Mouse (Mus musculus) lung, postnatal 0 days (tissue): ENCODE measurements at regions not wholly inside any gene's neighbourhood (a gene's known extent, or its start where the extent isn't known, plus 50 kb on each side); places are given as distances from the start of the nearest gene placed in this dataset.

Source experiments
- ATAC-seq: fragments of 200-750 bp; cut with Nextera tagmentation; 2 replicates; pipeline ENCODE4 v1.8.0; 2017; ENCODE audit warnings: moderate library complexity
- DNase-seq: peaks from one replicate; pipeline ENCODE4 v3.0.0-alpha.2; 2016; ENCODE audit warnings: low spot score
- H3K27ac ChIP-seq: fragments of 300-500 bp; sonication (generic); 2 replicates; pipeline ENCODE4 v1.5.1; 2014; ENCODE audit warnings: antibody characterized with exemption, mild to moderate bottlenecking, low read length, mixed read lengths
- H3K27me3 ChIP-seq: fragments of 300-500 bp; sonication (generic); replicated peaks from 2 replicates; pipeline ENCODE4 v1.6.1; 2014; ENCODE audit warnings: low read length, mixed read lengths; ENCODE audit not compliant: insufficient read depth
- H3K36me3 ChIP-seq: fragments of 300-500 bp; sonication (generic); 2 replicates; pipeline ENCODE4 v1.6.1; 2014; ENCODE audit warnings: low read length, mixed read lengths; ENCODE audit not compliant: insufficient read depth
- H3K4me1 ChIP-seq: fragments of 300-500 bp; sonication (generic); 2 replicates; pipeline ENCODE4 v1.6.1; 2014; ENCODE audit warnings: antibody characterized with exemption, low read depth, low read length, mixed read lengths; ENCODE audit not compliant: insufficient read depth
- H3K4me2 ChIP-seq: fragments of 300-500 bp; sonication (generic); replicated peaks from 2 replicates; pipeline ENCODE4 v1.6.1; 2014; ENCODE audit warnings: low read depth, mild to moderate bottlenecking, low read length, moderate library complexity, mixed read lengths
- H3K4me3 ChIP-seq: fragments of 300-500 bp; sonication (generic); 2 replicates; pipeline ENCODE4 v1.5.1; 2014; ENCODE audit warnings: low read depth, low read length
- H3K9ac ChIP-seq: fragments of 300-500 bp; sonication (generic); replicated peaks from 2 replicates; pipeline ENCODE4 v1.6.1; 2014; ENCODE audit warnings: low read depth, mild to moderate bottlenecking
- H3K9me3 ChIP-seq: fragments of 300-500 bp; sonication (generic); 2 replicates; pipeline ENCODE4 v1.6.1; 2016; ENCODE audit warnings: low read length, mixed read lengths
- CTCF ChIP-seq: IDR thresholded peaks from 2 replicates; pipeline ENCODE4 v1.5.1; 2016; ENCODE audit warnings: antibody characterized with exemption, mild to moderate bottlenecking
- EP300 ChIP-seq: IDR thresholded peaks from 2 replicates; pipeline ENCODE4 v1.6.1; 2016; ENCODE audit warnings: antibody characterized with exemption, mild to moderate bottlenecking, control low read depth
- WGBS: fragments of 180-500 bp; shearing (Covaris S2); extraction: QIAGEN DNeasy Blood & Tissue Kit; methylation state at CpG from one replicate; pipeline ENCODE4 v1.1.7; 2014; 5-methylcytosine and 5-hydroxymethylcytosine counted together

DNA sequence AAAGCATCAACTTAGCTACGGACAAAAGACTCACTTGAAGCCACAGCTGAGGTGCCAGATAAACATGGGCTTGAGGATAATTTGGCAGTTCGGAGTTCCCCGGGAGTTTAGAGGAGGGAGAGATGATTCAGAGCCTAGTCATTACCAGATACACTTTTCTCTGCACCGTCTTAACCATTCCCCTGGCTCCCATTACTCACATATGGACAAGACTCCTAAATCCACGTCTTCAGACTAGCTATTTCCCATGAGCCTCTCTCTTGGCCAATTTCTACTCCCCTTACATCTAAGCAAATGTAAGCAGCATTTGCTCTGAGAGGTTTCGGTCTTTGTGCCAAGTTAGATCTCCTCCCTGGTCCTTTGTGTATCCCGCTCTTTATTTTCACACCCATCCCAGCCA is 100.4 kb upstream of the Olfm4 start:
- H3K9ac ChIP-seq: no peak overlapping the region
- WGBS: 74% methylated on average over 7 of the region's 7 CpGs
- H3K4me2 ChIP-seq: no peak overlapping the region
- H3K27me3 ChIP-seq: no peaks in the 10 kb centered on the region
- H3K4me1 ChIP-seq: no peaks in the 10 kb centered on the region
- DNase-seq: no peak
- TF ChIP-seq EP300: no peak
- TF ChIP-seq CTCF: no peak
- H3K27ac ChIP-seq: no peak overlapping the region
- no peaks in the 10 kb centered on the region for H3K9me3 ChIP-seq
- H3K4me3 ChIP-seq: no peak overlapping the region
- ATAC-seq: no peak
- H3K36me3 ChIP-seq: no peaks in the 10 kb centered on the region

DNA sequence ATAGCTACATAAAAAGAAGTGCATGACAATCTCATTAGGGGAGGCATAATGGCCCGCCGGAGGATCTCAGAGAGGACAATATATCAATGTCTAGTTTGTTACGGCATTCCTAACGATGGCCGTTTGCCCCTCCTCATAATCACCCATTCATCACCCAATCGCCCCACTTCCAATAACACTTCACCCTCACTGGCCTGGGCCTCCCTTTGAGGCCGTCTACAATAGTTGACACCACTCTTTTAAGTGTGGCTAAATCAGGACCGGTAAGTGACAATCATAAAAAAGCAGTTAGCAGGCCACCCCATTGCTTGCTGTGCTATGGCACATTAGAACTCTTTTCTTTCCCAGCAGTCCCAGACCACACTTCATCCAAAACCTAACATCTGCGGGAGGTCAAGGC is 102.2 kb upstream of the Olfm4 start:
- Histone ChIP-seq H3K9me3 (no peaks in the 10 kb centered on the region), H3K4me1 (no peaks in the 10 kb centered on the region), H3K4me2 (no peak overlapping the region), H3K4me3 (no peak overlapping the region), H3K36me3 (no peaks in the 10 kb centered on the region), H3K9ac (no peak overlapping the region), H3K27me3 (no peaks in the 10 kb centered on the region), H3K27ac (no peak overlapping the region)
- 34% methylated on average over 9 of the region's 9 CpGs for WGBS
- TF ChIP-seq CTCF: no peak
- no peak for TF ChIP-seq EP300
- no peak for ATAC-seq
- DNase-seq: no peak

DNA sequence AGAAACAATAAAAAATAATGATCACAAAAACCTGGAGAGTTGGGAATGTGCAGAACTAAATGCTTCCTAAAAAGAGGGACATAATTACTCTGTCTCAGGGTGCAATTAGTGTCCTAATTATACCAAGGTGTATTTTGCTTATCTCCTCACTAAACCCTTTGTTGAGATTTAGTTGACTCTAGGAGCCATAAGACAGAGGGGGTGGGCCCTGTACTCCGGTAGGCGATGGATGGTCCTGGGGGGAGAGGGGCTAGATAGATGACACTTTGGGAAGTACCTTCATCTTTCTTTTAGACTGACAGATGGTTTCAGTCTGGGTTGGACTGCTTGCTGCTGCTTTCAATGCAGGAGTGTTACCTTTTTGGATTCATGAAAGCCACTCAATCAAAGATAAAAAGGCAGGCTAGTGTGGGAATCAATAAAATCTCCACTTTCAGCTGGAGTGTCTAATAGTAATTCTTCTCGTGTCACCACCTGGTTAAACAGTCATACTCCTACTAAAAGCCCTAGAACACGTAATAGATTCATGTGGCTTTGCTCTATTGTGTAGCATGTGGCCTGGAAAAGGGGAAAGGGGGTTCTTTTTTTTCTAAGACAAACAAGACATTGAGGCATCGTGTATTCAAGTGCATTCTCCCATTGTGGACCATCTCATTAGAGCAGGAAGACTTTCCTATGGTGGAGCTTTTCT is 103.7 kb upstream of the Olfm4 start:
- H3K27me3 ChIP-seq: no peaks in the 10 kb centered on the region
- H3K4me1 ChIP-seq: no peaks in the 10 kb centered on the region
- H3K36me3 ChIP-seq: no peaks in the 10 kb centered on the region
- no peak overlapping the region for H3K4me3 ChIP-seq
- DNase-seq (no peak), ATAC-seq (no peak)
- TF ChIP-seq EP300: no peak
- no peak for TF ChIP-seq CTCF
- no peak overlapping the region for H3K9ac ChIP-seq
- 32% methylated on average over 5 of the region's 5 CpGs for WGBS
- H3K27ac ChIP-seq: no peak overlapping the region
- H3K4me2 ChIP-seq: no peak overlapping the region
- H3K9me3 ChIP-seq: no peaks in the 10 kb centered on the region

DNA sequence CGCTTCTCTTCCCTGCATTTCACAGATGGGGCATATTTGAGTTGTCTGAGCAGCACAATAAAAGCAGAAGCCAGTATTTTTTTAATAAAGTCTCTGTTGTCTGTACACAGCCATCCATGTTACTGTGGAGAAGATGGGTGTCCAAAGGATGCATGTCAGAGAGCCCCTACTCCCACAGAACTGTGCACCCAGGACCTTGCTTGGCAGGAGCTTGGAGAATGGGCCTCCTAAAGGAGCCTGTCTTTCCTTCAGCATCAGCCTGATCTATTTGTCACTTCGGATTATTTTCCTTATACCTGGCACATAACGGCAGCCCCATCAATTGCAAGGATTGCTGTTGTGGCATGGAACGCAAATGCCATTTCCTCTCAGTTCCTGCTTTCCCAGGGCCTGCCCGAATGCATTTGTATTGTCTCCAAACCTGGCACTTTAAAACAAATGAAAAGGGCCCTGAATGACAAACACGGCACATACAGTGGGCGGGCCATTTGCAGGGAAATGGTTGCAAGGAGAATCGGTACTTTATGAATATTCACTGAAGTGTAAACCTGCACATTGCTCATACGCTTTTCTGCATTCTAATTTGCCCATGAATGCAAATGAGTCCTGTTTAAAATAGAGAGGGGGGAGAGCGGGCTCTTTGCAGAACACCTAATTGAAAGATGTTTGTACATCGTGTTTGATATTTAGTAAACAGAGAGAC is 104.4 kb upstream of the Olfm4 start:
- no peak overlapping the region for H3K4me2 ChIP-seq
- no peak overlapping the region for H3K27ac ChIP-seq
- WGBS: 71% methylated on average over 11 of the region's 11 CpGs
- TF ChIP-seq EP300 (no peak), CTCF (no peak)
- ATAC-seq (no peak), DNase-seq (no peak)
- H3K4me1 ChIP-seq: no peaks in the 10 kb centered on the region
- no peak overlapping the region for H3K4me3 ChIP-seq
- H3K36me3 ChIP-seq: no peaks in the 10 kb centered on the region
- no peak overlapping the region for H3K9ac ChIP-seq
- H3K27me3 ChIP-seq: no peaks in the 10 kb centered on the region
- no peaks in the 10 kb centered on the region for H3K9me3 ChIP-seq

DNA sequence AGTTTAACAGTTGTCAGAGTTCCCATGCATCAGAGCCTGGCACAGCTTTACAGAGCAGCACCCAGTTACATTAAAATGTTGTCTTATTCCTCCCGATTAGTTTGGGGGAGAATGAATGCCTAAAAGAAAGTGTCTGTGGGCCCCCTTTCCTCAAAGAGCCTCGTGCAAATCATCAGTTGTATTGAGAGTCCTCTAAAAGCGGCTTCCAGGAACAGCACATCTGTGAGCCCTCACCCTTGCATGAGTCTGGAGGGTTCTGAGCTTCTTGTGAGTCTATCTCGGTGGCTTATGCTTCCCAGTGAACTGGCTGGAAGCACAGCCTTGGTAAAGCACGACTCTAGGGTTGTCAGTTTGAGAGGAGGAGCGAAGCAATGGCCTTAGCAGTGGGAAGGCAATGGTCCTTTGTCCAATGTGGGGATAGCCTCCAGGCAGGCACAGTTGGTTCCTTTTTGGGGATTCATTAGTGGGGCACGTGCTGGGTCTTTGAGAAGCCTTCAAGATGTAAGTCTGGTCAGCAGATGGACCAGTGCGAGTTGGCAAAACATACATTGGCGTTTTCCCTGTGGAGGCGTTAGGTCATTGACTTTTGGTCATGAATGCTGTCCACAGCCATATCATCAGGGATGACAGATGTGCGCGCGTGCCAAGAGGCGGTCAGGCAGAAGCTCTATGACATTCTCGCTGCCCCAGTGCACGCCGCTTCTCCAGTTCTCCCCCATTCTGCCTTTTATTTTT is 105.4 kb upstream of the Olfm4 start:
- Histone ChIP-seq H3K36me3 (no peaks in the 10 kb centered on the region), H3K4me1 (no peaks in the 10 kb centered on the region), H3K27ac (no peak overlapping the region), H3K27me3 (no peaks in the 10 kb centered on the region), H3K4me3 (no peak overlapping the region), H3K9ac (no peak overlapping the region), H3K4me2 (no peak overlapping the region), H3K9me3 (no peaks in the 10 kb centered on the region)
- no peak for ATAC-seq
- DNase-seq: no peak
- WGBS: 82% methylated on average over 17 of the region's 17 CpGs
- TF ChIP-seq CTCF: no peak
- no peak for TF ChIP-seq EP300

DNA sequence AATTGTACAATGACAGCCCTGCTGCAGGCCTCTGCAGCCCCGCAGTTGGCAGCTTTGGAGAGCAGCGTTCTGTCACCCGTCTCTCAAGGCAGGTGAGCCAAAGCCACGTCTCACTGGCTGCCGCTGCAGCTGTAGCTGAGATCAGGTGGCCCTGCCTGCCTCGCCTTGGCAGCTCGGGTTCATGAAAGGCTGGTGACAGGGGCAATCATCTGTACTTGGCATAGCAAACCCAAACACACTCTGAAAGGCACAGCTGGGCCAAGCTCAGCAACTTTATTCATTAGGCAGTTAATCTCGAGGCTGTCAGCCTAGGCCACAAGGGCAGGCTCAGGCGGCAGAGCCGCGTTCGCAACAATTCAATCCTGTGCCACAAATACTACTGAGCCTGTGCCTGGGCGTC is 102.0 kb upstream of the Pcdh8 start:
- no peak overlapping the region for H3K27ac ChIP-seq
- H3K9ac ChIP-seq: no peak overlapping the region
- no peaks in the 10 kb centered on the region for H3K4me1 ChIP-seq
- H3K36me3 ChIP-seq: no peaks in the 10 kb centered on the region
- H3K4me3 ChIP-seq: no peak overlapping the region
- H3K4me2 ChIP-seq: no peak overlapping the region
- TF ChIP-seq CTCF: no peak
- no peak for TF ChIP-seq EP300
- no peaks in the 10 kb centered on the region for H3K27me3 ChIP-seq
- ATAC-seq (no peak), DNase-seq (no peak)
- 30% methylated on average over 13 of the region's 13 CpGs for WGBS
- H3K9me3 ChIP-seq: no peaks in the 10 kb centered on the region
